Mouse (Mus musculus) megakaryocyte, adult 5-6 weeks (primary cell): Measurements from ENCODE around the gene Scml4. TPM values are rescaled to one million over a fixed set of nuclear protein-coding genes. Genes with fewer than 3 reads are reported as not detected.

Source experiments
- total RNA-seq, 2 experiments: library from RNA; stranded (forward) in 1 of 2; stranded (reverse) in 1 of 2; fragments of 153-499, 151-499 nt in 1 of 2; fragments of 221-1000, 200-1000 nt in 1 of 2; gene quantifications; 2 replicates each; pipeline versions ENCODE4 v1.2.3 to v1.2.4; 2015 to 2017

Gene Scml4
- total RNA-seq, 2 experiments from 2014 or later = 0.42 to 0.48 TPM

Other genes starting within 250 kb of the Scml4 start
- gene Sec63, start 98.9 kb upstream of the Scml4 start, total RNA-seq (2015) = 24.7 and 26.5 TPM in 2 replicates
- gene Sec63, start 98.9 kb upstream of the Scml4 start, total RNA-seq (2017) = 45.2 and 48.1 TPM in 2 replicates